Mouse (Mus musculus) midbrain, embryonic 13.5 days (tissue): ENCODE measurements around the gene Eef1a1. TPM values are rescaled to one million over a fixed set of nuclear protein-coding genes. Genes with fewer than 3 reads are reported as not detected.

ENCODE experiments used
- ATAC-seq: fragments of 200-750 bp; cut with Nextera tagmentation; 2 replicates; pipeline ENCODE4 v1.8.0; 2017; ENCODE audit warnings: mild to moderate bottlenecking, moderate TSS enrichment, moderate library complexity
- H3K27ac ChIP-seq: fragments of 300-500 bp; sonication (generic); 2 replicates; pipeline ENCODE4 v1.5.1; 2015; ENCODE audit warnings: inconsistent platforms, mild to moderate bottlenecking, moderate library complexity
- H3K27me3 ChIP-seq: fragments of 300-500 bp; sonication (generic); 2 replicates; pipeline ENCODE4 v1.6.1; 2015; ENCODE audit warnings: mild to moderate bottlenecking, inconsistent platforms
- H3K36me3 ChIP-seq: fragments of 300-500 bp; sonication (generic); 2 replicates; pipeline ENCODE4 v1.6.1; 2015; ENCODE audit warnings: mild to moderate bottlenecking, inconsistent platforms
- H3K4me1 ChIP-seq: fragments of 300-500 bp; sonication (generic); replicated peaks from 2 replicates; pipeline ENCODE4 v1.6.1; 2015; ENCODE audit warnings: inconsistent platforms
- H3K4me2 ChIP-seq: fragments of 300-500 bp; sonication (generic); replicated peaks from 2 replicates; pipeline ENCODE4 v1.6.1; 2015; ENCODE audit warnings: moderate library complexity, mild to moderate bottlenecking, inconsistent platforms
- H3K4me3 ChIP-seq: fragments of 300-500 bp; sonication (generic); replicated peaks from 2 replicates; pipeline ENCODE4 v1.5.1; 2015; ENCODE audit warnings: mild to moderate bottlenecking, inconsistent platforms
- H3K9ac ChIP-seq: fragments of 300-500 bp; sonication (generic); replicated peaks from 2 replicates; pipeline ENCODE4 v1.6.1; 2015; ENCODE audit warnings: mild to moderate bottlenecking, inconsistent platforms
- H3K9me3 ChIP-seq: fragments of 300-500 bp; sonication (generic); 2 replicates; pipeline ENCODE4 v1.6.1; 2016; ENCODE audit warnings: mild to moderate bottlenecking, inconsistent platforms
- WGBS: fragments of 180-500 bp; shearing (Covaris S2); methylation state at CpG from one replicate; pipeline ENCODE4 v1.1.7; 2015; 5-methylcytosine and 5-hydroxymethylcytosine counted together
- polyA plus RNA-seq: library from polyadenylated mRNA; unstranded; fragments of >200 nt; fragmentation: Nextera tagmentation; extraction: Ambion mirVana; gene quantifications from 2 replicates; pipeline ENCODE4 v1.2.1, GENCODE M21; 2015

The Eef1a1 gene
- polyA plus RNA-seq = 3,693 and 3,771 TPM in 2 replicates

DNA sequence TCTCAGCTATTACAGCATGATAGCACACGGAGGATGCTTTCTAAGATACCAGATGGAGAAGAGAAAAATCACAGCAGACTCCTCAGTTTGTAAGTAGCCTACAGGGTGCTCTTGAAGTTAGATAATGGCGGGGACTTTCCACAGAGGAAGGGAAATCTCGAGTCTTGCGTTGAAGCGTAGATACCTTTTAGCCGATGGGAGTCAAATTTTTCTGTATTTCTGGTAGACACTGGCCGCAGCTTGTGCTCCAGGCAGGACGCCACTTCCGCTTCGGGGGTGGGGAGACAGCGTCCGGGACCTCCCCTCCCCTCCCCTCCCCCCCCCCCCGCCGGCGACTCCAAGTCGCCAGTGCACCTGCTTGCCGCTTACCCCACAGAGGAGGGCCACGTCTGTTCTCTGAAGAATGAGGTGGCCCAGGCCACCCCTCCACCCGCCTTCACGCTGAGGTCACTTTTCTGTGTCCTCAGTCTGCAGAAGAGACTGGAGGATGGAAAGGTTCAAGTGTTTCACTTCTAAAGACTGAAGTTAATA lies at the start of gene Eef1a1:
Eef1a1 (minus strand) TSS at position 262 of the 531 bp plus-strand sequence.
- H3K4me1 ChIP-seq = peaks cover 7% of the 10 kb centered on the region
- peak; percentile 80 for ATAC-seq
- H3K9ac ChIP-seq = peak within 1 kb of the TSS; percentile 69
- 6% methylated on average over 18 of the region's 20 CpGs for WGBS
- peak within 1 kb of the TSS; percentile 45; the same call in 1 of the 2 replicates for H3K27ac ChIP-seq
- H3K4me2 ChIP-seq = peak within 1 kb of the TSS; percentile 67
- peak within 1 kb of the TSS; percentile 40 for H3K4me3 ChIP-seq
- H3K9me3 ChIP-seq = no peaks in the 10 kb centered on the region
- H3K27me3 ChIP-seq = no peaks in the 10 kb centered on the region
- no peaks in the 10 kb centered on the region for H3K36me3 ChIP-seq

DNA sequence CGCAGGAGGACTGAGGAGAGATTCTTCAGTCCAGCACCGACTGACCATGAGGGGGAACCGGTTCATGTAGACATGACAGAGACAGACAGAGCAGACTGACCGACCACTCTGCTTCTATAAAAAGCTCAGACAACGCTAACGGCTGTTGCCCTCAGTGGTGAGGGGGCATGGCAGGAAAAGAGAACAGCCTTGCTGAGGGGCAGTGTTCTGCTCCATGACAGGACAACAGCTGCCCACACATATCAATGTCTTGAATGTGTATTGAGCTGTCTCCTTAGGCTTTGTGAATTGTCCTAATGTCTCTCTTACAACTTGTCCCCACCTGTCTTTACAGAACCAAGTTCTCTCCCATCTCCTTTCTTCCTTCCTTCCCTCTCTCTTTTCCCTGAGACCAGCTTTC lies 49.5 kb upstream of the Eef1a1 start:
- no peak for ATAC-seq
- WGBS = 69% methylated on average over 6 of the region's 6 CpGs
- Histone ChIP-seq H3K4me3 (no peak overlapping the region), H3K9ac (no peak overlapping the region), H3K27ac (no peak overlapping the region), H3K4me1 (no peaks in the 10 kb centered on the region), H3K36me3 (peaks cover 16% of the 10 kb centered on the region; the same call in 1 of the 2 replicates), H3K4me2 (no peak overlapping the region), H3K27me3 (no peaks in the 10 kb centered on the region), H3K9me3 (no peaks in the 10 kb centered on the region)

DNA sequence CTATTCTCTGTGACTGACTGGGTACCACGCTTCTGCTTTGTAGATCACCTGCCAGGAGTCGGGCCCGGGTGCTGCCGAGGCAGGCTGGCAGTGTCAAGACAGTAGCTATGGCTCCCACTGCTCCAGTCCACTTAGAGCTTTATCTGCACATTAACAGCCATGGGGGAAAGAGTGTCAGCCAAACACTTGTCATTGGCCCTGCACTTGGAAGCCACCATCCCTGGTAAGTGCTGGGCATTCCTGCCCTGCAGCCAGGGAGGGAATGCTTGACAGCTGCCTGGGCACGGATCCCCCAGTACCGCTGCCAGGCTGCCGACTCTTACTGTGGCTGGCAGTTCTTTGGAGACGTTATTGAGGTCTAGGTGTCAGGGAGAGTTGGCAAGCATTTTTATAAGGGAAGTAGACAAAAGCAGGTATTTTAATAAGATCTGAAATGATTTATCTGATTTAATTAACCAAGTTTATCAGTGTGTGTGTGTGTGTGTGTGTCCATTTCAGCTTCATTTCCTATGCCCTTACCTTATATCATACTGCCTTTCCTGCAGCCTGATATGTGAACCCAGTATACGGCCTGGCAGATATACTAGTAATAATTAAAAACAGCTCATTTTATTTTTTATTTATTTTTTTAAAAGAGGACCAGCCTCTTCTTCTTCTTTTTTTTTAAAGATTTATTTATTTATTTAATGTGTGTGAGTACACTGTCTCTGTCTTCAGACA lies 48.4 kb upstream of the Eef1a1 start:
- Histone ChIP-seq H3K4me2 (no peak overlapping the region), H3K36me3 (peaks cover 16% of the 10 kb centered on the region; the same call in 1 of the 2 replicates), H3K4me1 (no peaks in the 10 kb centered on the region), H3K27me3 (no peaks in the 10 kb centered on the region), H3K9me3 (no peaks in the 10 kb centered on the region), H3K4me3 (no peak overlapping the region), H3K27ac (no peak overlapping the region), H3K9ac (no peak overlapping the region)
- no peak for ATAC-seq
- 92% methylated on average over 9 of the region's 9 CpGs for WGBS

DNA sequence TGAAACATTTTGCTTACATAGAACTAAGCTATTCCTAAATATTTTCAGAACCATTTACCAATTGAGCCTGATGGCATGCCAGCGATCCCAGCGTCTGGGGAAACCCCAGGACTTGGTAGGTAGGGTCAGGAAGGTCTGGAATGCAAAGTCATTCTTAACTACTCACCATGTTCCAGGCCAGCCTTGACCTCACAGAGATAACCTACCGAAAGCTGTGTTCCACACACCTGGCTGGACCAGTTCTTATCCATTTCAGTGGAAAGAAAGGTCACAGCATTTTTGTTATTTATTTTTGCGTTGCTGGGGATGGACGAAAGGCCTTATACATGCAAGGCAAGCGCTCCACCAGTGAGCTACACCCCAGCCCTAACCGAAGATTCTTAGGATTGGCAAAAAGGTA lies 45.7 kb upstream of the Eef1a1 start:
- Histone ChIP-seq H3K9me3 (no peaks in the 10 kb centered on the region), H3K4me2 (no peak overlapping the region), H3K27ac (no peak overlapping the region), H3K4me1 (no peaks in the 10 kb centered on the region), H3K4me3 (no peak overlapping the region), H3K36me3 (peaks cover 9% of the 10 kb centered on the region; the same call in 1 of the 2 replicates), H3K9ac (no peak overlapping the region), H3K27me3 (no peaks in the 10 kb centered on the region)
- no peak for ATAC-seq
- WGBS = 92% methylated on average over 7 of the region's 7 CpGs

DNA sequence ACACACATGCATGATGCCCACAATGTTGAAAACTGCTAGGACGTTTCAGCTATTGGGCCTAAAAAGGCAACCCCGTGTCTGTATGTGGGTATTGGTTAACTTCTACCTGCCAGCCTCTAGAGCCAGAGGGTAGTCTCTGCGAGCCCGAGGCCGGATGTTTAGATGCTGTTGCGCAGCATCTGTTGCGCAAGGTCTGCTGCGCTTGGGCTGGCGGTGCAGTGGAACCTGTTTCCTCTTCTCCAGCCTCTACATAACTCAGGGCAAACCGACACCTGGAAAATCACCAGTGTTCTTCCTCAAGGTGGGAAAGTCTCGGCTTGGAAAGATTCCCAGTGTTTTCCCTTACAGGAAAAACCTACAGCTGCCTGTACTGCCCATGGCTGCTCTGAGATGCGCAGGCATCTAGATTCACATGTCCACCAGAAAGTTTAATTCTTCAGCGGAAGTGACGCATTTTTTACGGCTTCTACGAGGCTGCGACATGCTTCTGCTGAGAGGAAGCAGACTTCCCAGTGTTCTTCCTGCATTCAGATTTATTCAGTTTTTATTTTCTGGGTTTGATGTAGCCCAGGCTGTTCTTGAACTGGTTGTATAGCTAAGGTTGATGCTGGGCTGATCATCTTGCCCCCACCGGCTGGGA lies 44.5 kb upstream of the Eef1a1 start:
- H3K4me2 ChIP-seq = no peak overlapping the region
- H3K4me3 ChIP-seq = no peak overlapping the region
- 90% methylated on average over 18 of the region's 18 CpGs for WGBS
- no peaks in the 10 kb centered on the region; the same call in 1 of the 2 replicates for H3K4me1 ChIP-seq
- H3K9me3 ChIP-seq = no peaks in the 10 kb centered on the region
- H3K36me3 ChIP-seq = peaks cover 9% of the 10 kb centered on the region; the same call in 1 of the 2 replicates
- no peaks in the 10 kb centered on the region for H3K27me3 ChIP-seq
- no peak overlapping the region for H3K27ac ChIP-seq
- no peak for ATAC-seq
- no peak overlapping the region for H3K9ac ChIP-seq

- no peak overlapping the region for H3K9ac ChIP-seq
- no peaks in the 10 kb centered on the region for H3K27me3 ChIP-seq
- H3K27ac ChIP-seq = no peak overlapping the region
- no peak overlapping the region for H3K4me3 ChIP-seq
- no peaks in the 10 kb centered on the region for H3K9me3 ChIP-seq
- H3K4me1 ChIP-seq = no peaks in the 10 kb centered on the region; the same call in 1 of the 2 replicates
- WGBS = 84% methylated on average over 9 of the region's 9 CpGs
- no peak overlapping the region for H3K4me2 ChIP-seq
- peaks cover 9% of the 10 kb centered on the region; the same call in 1 of the 2 replicates for H3K36me3 ChIP-seq
- no peak for ATAC-seq
Observed at GRCm38 (mm10) chr9:78532341-78532819, 43.4 kb upstream of the Eef1a1 start.

GRCm38 (mm10) chr9:78531816-78532215 lies 42.9 kb upstream of the Eef1a1 start:
- Histone ChIP-seq H3K27ac (no peak overlapping the region), H3K4me2 (no peak overlapping the region), H3K9me3 (no peaks in the 10 kb centered on the region), H3K36me3 (peaks cover 5% of the 10 kb centered on the region; the same call in 1 of the 2 replicates), H3K4me3 (no peak overlapping the region), H3K27me3 (no peaks in the 10 kb centered on the region), H3K4me1 (peaks cover 4% of the 10 kb centered on the region; the same call in 1 of the 2 replicates), H3K9ac (no peak overlapping the region)
- whole genome bisulfite sequencing = 68% methylated on average over 5 of the region's 5 CpGs
- no peak for ATAC-seq

DNA sequence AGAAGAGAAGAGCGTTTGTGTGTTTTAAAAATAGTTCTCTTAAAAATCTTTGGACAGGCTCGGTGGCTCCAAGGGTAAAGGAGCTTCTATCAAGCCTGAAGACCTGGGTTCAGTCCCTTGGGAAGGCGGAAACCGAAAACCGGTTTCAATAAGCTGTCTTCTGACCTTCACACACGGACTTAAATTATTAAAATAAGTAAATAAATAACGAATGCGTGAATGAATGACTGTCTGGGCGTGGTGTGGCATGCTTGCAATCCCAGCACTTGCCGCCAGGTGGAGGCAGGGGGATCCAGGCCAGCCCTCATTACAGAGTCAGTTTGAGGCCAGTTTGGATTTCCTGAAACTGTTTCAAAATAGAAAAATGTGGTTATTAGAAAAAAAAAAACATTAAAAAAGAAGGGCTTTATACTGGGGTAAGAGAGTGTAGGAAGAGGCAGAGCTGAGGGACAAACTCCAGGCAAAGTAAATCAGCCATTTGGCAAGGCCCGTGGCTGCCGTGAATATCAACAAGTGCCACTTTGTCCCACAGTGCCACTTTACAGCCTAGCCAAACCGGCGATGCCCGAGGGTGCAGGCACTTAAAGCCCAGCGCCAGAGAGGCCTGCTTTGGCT lies 38.9 kb upstream of the Eef1a1 start:
- ATAC-seq = peak; percentile 53
- H3K9ac ChIP-seq = peak overlapping the region; percentile 66
- H3K9me3 ChIP-seq = no peaks in the 10 kb centered on the region
- peak overlapping the region; percentile 50 for H3K4me3 ChIP-seq
- peak overlapping the region; percentile 83 for H3K27ac ChIP-seq
- H3K36me3 ChIP-seq = no peaks in the 10 kb centered on the region
- 4% methylated on average over 16 of the region's 16 CpGs for WGBS
- H3K27me3 ChIP-seq = no peaks in the 10 kb centered on the region
- peaks cover 5% of the 10 kb centered on the region; the same call in 1 of the 2 replicates for H3K4me1 ChIP-seq
- H3K4me2 ChIP-seq = peak overlapping the region; percentile 80

- H3K9me3 ChIP-seq = no peaks in the 10 kb centered on the region
- H3K4me2 ChIP-seq = peak overlapping the region; percentile 80
- peak; percentile 78 for ATAC-seq
- under 1% methylated on average over 24 of the region's 24 CpGs for WGBS
- H3K27me3 ChIP-seq = no peaks in the 10 kb centered on the region
- peak overlapping the region; percentile 83 for H3K27ac ChIP-seq
- H3K4me3 ChIP-seq = peak overlapping the region; percentile 50
- peaks cover 5% of the 10 kb centered on the region; the same call in 1 of the 2 replicates for H3K4me1 ChIP-seq
- no peaks in the 10 kb centered on the region for H3K36me3 ChIP-seq
- H3K9ac ChIP-seq = peak overlapping the region; percentile 66
Observed at GRCm38 (mm10) chr9:78527301-78527761, 38.4 kb upstream of the Eef1a1 start.

DNA sequence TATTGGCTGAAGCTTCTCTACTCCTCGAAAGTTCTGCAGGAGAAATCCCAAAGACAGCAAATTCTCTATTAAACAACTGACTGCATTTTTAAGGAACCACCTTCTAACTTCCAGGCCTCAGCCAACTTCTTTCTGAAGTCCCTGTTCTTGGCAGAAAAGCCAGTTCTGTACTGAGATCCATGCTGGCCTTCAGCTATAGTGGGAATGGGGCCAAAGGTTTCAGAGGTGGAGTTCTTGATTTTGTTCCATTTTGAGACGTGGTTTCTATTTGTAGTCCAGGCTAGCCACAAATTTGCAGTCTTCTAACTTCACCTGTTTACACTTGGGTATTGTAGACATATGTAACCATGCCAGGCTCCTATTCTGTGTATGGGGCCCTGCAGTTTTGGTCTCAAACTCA lies 37.3 kb upstream of the Eef1a1 start:
- H3K27ac ChIP-seq = no peak overlapping the region
- H3K4me1 ChIP-seq = peaks cover 12% of the 10 kb centered on the region
- WGBS = 88% methylated on average over 2 of the region's 2 CpGs
- H3K4me3 ChIP-seq = no peak overlapping the region
- H3K4me2 ChIP-seq = no peak overlapping the region
- H3K9me3 ChIP-seq = no peaks in the 10 kb centered on the region
- no peak overlapping the region for H3K9ac ChIP-seq
- no peaks in the 10 kb centered on the region for H3K36me3 ChIP-seq
- H3K27me3 ChIP-seq = no peaks in the 10 kb centered on the region
- ATAC-seq = no peak

DNA sequence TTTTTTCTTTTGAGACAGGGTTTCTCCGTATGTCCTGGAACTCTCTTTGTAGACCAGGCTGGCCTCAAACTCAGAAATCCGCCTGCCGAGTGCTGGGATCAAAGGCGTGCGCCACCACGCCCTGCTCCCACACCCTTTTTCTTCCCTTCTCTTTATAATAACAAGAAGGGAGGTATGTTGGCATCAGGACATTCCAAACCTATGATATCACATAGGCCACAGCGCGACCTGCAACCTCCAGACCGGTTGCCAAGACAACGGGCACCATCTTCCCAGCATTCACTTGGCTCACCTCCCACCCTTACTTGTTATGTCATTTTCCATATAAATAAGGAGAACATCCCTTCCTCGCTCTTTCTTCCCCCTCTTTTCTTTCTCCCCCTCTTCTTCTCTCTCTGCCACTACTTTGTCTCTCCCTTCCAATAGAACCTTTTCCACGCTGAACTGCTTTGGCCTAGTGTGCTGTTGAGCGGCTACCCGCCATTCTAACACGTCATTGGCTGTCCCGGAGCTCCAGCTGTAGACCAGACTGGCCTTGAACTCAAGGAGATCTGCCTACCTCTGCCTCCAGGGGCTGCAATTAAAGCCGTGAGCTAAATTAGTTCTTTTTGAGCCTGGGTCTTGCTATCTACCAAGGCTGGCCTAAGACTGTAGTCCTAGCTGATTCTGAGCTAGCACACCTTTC lies 36.6 kb upstream of the Eef1a1 start:
- 90% methylated on average over 17 of the region's 17 CpGs for WGBS
- no peak overlapping the region for H3K4me2 ChIP-seq
- no peak overlapping the region for H3K9ac ChIP-seq
- no peaks in the 10 kb centered on the region for H3K9me3 ChIP-seq
- H3K27me3 ChIP-seq = no peaks in the 10 kb centered on the region
- H3K4me3 ChIP-seq = no peak overlapping the region
- no peak for ATAC-seq
- H3K4me1 ChIP-seq = peaks cover 16% of the 10 kb centered on the region
- H3K27ac ChIP-seq = no peak overlapping the region
- H3K36me3 ChIP-seq = no peaks in the 10 kb centered on the region
